Mouse (Mus musculus): Measurements from ENCODE around the gene Btbd35f11.
"Not testable (repeated sequence)": the region's sequence is repeated elsewhere in the genome, so short reads cannot be mapped to it uniquely, and the experiment has no call there.

Gene Btbd35f11

GRCm38 (mm10) chrX:3443590-3443989, at the start of gene Btbd35f11:
TSS of gene Btbd35f11 (minus strand) at chrX:3443690.
- not testable (repeated sequence) for DNase-seq (ENCODE audit: low spot score)

- not testable (repeated sequence) for DNase-seq (ENCODE audit: low spot score)
Measured at GRCm38 (mm10) chrX:3409946-3410345, 33.5 kb downstream of the Btbd35f11 start.

Measured in layer of hippocampus, adult 11-12 months (tissue).